Mouse (Mus musculus) ovary, adult 18-20 months (tissue): Measurements from ENCODE around the gene Doc2g.

Source experiments
- DNase-seq: peaks from one replicate; pipeline ENCODE4 v3.0.0; 2022; ENCODE audit warnings: low spot score, mixed read lengths

The Doc2g gene

DNA sequence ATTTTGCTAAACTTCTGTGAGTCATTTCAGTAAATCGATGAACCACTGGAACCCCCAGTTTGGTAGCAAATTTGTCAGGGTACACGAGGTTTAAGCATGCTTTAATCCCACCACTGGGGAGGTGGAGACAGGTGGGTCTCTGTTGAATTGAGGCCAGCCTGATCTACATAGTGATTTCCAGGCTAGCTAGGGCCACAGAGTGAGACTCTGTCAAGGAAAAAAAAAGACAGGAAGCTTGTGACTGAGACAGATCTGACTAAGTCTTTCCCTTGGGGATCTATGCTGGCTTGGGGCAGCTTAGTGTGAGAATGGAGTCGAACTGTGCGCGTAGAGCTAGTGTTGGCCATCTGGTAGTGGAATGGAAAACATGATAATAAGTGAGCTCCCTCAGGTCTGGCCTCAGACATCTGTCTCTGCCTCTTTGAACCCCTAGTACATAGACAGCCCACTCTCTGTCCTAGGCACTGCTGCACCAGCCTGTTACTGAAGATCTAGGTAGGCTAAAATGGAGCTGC is 49.5 kb downstream of the Doc2g start:
- DNase-seq: no peak

DNA sequence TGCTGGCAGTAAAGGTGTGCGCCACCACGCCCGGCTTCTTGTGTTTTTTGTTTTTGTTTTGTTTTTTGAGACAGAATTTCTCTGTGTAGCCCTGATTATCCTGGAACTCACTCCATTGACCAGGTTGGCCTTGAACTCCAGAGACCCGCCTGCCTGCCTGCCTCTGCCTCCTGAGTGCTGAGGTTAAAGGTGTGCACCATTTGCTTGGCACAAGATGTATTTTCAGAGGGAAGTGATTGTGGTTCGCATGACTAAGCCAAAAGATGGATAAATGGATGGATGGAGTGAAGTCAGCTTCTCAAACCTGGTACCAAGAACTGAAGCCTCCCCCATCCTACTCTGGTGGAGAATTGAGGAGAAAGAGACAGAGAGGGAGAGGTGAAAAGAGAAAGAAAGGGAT is 51.5 kb downstream of the Doc2g start:
- no peak for DNase-seq

DNA sequence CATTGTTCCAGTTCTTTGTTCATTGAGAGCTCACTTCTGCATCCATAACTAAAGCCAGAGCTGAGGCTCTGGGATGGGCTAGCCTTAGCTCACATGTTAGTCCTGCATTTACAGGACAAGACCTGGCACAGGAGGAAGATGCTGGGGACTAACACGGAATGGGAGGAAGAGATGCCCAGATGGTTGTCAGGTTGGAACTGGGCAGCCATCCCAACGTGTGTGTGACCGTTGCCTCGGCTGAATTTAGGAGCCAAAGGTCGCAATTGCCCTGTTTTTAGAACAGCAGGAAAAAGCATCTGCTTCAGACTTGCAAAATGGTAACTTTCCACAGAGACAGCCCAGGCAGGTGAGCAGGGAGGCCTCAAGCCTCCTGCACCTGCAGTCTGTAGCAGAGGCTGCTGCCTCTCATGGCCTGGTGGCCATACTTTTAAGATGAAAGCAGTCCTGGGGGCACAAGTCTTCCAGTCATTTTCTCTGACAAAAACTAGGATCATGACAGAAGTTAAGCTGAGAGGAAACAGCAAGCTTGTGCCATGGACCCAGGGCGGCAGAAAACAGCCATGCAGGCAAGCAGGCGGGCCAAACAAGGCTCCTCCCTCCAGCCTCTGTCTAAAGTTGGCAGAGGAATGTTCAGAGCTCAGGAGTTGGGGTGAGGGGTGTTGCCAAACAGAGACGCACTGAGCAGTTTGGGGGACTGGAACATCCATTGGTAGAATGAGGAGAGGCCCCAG is 52.3 kb downstream of the Doc2g start:
- no peak for DNase-seq

DNA sequence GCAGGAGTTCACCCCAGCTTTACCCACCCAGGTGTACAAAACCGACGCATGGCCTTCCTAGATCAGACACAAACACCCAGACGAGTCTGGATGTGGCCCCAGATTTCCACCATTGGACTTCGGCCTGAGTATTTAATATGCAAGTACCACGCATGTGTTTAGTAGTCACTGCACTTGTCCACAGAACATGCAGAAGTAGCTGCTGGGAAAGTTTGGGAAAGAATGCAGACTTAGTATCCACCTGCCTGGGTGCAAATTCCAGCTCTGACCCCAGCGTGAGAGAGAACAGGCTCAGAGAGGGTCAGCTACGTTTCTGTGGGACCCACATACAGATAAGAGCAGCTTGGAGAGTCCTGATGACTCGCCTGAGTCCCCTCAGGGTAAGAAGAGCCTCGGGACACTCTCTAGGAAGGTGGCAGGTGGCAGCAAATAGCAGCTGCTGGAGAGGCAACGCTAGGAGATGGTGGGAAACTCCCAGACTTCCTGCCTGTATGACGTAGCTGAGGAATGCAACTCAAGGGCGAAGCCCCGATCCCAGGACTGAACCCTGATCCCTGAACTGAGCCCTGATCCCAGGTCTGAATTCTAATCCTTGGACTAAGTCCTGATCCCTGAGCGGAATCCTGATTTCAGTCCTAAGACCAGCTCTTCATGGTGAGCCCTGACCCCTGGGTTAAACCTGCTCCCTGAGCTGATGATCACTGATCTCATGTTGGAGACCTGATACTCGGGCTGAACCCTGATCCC is 53.0 kb downstream of the Doc2g start:
- DNase-seq: no peak
